Mouse (Mus musculus): ENCODE measurements around the gene Cfd. TPM values are rescaled to one million over a fixed set of nuclear protein-coding genes. Genes with fewer than 3 reads are reported as not detected.
A peak's percentile ranks its signal among the peaks of the same experiment; 100 is the strongest.

Gene Cfd
- not detected in 2 replicates for polyA plus RNA-seq (2016; fragmentation: Nextera tagmentation; extraction: Ambion mirVana)

- Histone ChIP-seq H3K27ac (ENCODE audit: poor library complexity, severe bottlenecking) (no peak within 1 kb of the TSS), H3K4me1 (replicated peaks) (no peaks in the 10 kb centered on the region), H3K9ac (no peak within 1 kb of the TSS), H3K27me3 (replicated peaks) (peaks cover 23% of the 10 kb centered on the region), H3K4me2 (no peak within 1 kb of the TSS), H3K4me3 (no peak within 1 kb of the TSS), H3K36me3 (peaks cover 15% of the 10 kb centered on the region), H3K9me3 (replicated peaks) (no peaks in the 10 kb centered on the region)
- no peak for ATAC-seq (ENCODE audit: insufficient number of reproducible peaks, low FRiP score)
- 42% methylated on average over 5 of the region's 5 CpGs for WGBS
Measured at GRCm38 (mm10) chr10:79890670-79891069, at the start of gene Cfd. Cfd (plus strand) TSS chr10:79890853.

- 67% methylated on average over 3 of the region's 3 CpGs for WGBS
- H3K36me3 ChIP-seq, result no peaks in the 10 kb centered on the region
- H3K4me2 ChIP-seq, result no peak overlapping the region
- ATAC-seq (ENCODE audit: insufficient number of reproducible peaks, low FRiP score), result no peak
- H3K4me1 ChIP-seq (replicated peaks), result peaks cover 36% of the 10 kb centered on the region
- no peak overlapping the region for H3K4me3 ChIP-seq
- no peak overlapping the region for H3K27ac ChIP-seq (ENCODE audit: poor library complexity, severe bottlenecking)
- no peaks in the 10 kb centered on the region for H3K27me3 ChIP-seq (replicated peaks)
- no peaks in the 10 kb centered on the region for H3K9me3 ChIP-seq (replicated peaks)
- H3K9ac ChIP-seq, result no peak overlapping the region
Measured at GRCm38 (mm10) chr10:79842322-79842721, 48.3 kb upstream of the Cfd start.

GRCm38 (mm10) chr10:79843476-79843875, 47.2 kb upstream of the Cfd start:
- no peak overlapping the region for H3K9ac ChIP-seq
- no peak for ATAC-seq (ENCODE audit: insufficient number of reproducible peaks, low FRiP score)
- H3K27ac ChIP-seq (ENCODE audit: poor library complexity, severe bottlenecking), result no peak overlapping the region
- no peaks in the 10 kb centered on the region for H3K27me3 ChIP-seq (replicated peaks)
- no peak overlapping the region for H3K4me2 ChIP-seq
- no peak overlapping the region for H3K4me3 ChIP-seq
- no peaks in the 10 kb centered on the region for H3K36me3 ChIP-seq
- no peaks in the 10 kb centered on the region for H3K9me3 ChIP-seq (replicated peaks)
- WGBS, result 69% methylated on average over 6 of the region's 6 CpGs
- peaks cover 36% of the 10 kb centered on the region for H3K4me1 ChIP-seq (replicated peaks)

GRCm38 (mm10) chr10:79846553-79846952, 44.1 kb upstream of the Cfd start:
- H3K27me3 ChIP-seq (replicated peaks), result no peaks in the 10 kb centered on the region
- no peak for ATAC-seq (ENCODE audit: insufficient number of reproducible peaks, low FRiP score)
- H3K9ac ChIP-seq, result no peak overlapping the region
- no peak overlapping the region for H3K4me2 ChIP-seq
- no peak overlapping the region for H3K4me3 ChIP-seq
- H3K36me3 ChIP-seq, result no peaks in the 10 kb centered on the region
- 45% methylated on average over 5 of the region's 5 CpGs for WGBS
- no peaks in the 10 kb centered on the region for H3K9me3 ChIP-seq (replicated peaks)
- H3K27ac ChIP-seq (ENCODE audit: poor library complexity, severe bottlenecking), result no peak overlapping the region
- H3K4me1 ChIP-seq (replicated peaks), result peaks cover 51% of the 10 kb centered on the region

- no peak for ATAC-seq (ENCODE audit: insufficient number of reproducible peaks, low FRiP score)
- no peak overlapping the region for H3K9ac ChIP-seq
- H3K4me3 ChIP-seq, result no peak overlapping the region
- H3K27me3 ChIP-seq (replicated peaks), result no peaks in the 10 kb centered on the region
- no peak overlapping the region for H3K4me2 ChIP-seq
- 71% methylated on average over 8 of the region's 8 CpGs for WGBS
- no peak overlapping the region for H3K27ac ChIP-seq (ENCODE audit: poor library complexity, severe bottlenecking)
- peaks cover 42% of the 10 kb centered on the region for H3K4me1 ChIP-seq (replicated peaks)
- H3K36me3 ChIP-seq, result no peaks in the 10 kb centered on the region
- no peaks in the 10 kb centered on the region for H3K9me3 ChIP-seq (replicated peaks)
Measured at GRCm38 (mm10) chr10:79849941-79850628, 40.6 kb upstream of the Cfd start.

- peak overlapping the region; percentile 92; the same call in 1 of the 2 replicates for H3K4me3 ChIP-seq
- peak overlapping the region; percentile 99 for H3K4me2 ChIP-seq
- H3K27me3 ChIP-seq (replicated peaks), result no peaks in the 10 kb centered on the region
- peak overlapping the region; percentile 100 for H3K27ac ChIP-seq (ENCODE audit: poor library complexity, severe bottlenecking)
- 82% methylated on average over 3 of the region's 3 CpGs for WGBS
- no peaks in the 10 kb centered on the region for H3K9me3 ChIP-seq (replicated peaks)
- ATAC-seq (ENCODE audit: insufficient number of reproducible peaks, low FRiP score), result no peak
- H3K36me3 ChIP-seq, result peaks cover 5% of the 10 kb centered on the region
- H3K4me1 ChIP-seq (replicated peaks), result peaks cover 42% of the 10 kb centered on the region
- H3K9ac ChIP-seq, result peak overlapping the region; percentile 99
Measured at GRCm38 (mm10) chr10:79851653-79852052, 39.0 kb upstream of the Cfd start.

GRCm38 (mm10) chr10:79852107-79852789, 38.4 kb upstream of the Cfd start:
- Histone ChIP-seq H3K9ac (peak overlapping the region; percentile 99), H3K4me1 (replicated peaks) (peaks cover 46% of the 10 kb centered on the region), H3K4me3 (peak overlapping the region; percentile 92), H3K36me3 (peaks cover 11% of the 10 kb centered on the region), H3K27ac (ENCODE audit: poor library complexity, severe bottlenecking) (peak overlapping the region; percentile 100), H3K9me3 (replicated peaks) (no peaks in the 10 kb centered on the region), H3K4me2 (peak overlapping the region; percentile 99), H3K27me3 (replicated peaks) (no peaks in the 10 kb centered on the region)
- ATAC-seq (ENCODE audit: insufficient number of reproducible peaks, low FRiP score), result no peak
- 54% methylated on average over 9 of the region's 9 CpGs for WGBS

- peak overlapping the region; percentile 100 for H3K27ac ChIP-seq (ENCODE audit: poor library complexity, severe bottlenecking)
- H3K4me3 ChIP-seq, result peak overlapping the region; percentile 92
- H3K4me1 ChIP-seq (replicated peaks), result peaks cover 51% of the 10 kb centered on the region
- H3K9me3 ChIP-seq (replicated peaks), result no peaks in the 10 kb centered on the region
- peaks cover 14% of the 10 kb centered on the region for H3K36me3 ChIP-seq
- ATAC-seq (ENCODE audit: insufficient number of reproducible peaks, low FRiP score), result no peak
- no peaks in the 10 kb centered on the region for H3K27me3 ChIP-seq (replicated peaks)
- H3K4me2 ChIP-seq, result peak overlapping the region; percentile 99
- WGBS, result 29% methylated on average over 8 of the region's 8 CpGs
- peak overlapping the region; percentile 99 for H3K9ac ChIP-seq
Measured at GRCm38 (mm10) chr10:79852827-79853226, 37.8 kb upstream of the Cfd start.

- peak overlapping the region; percentile 92 for H3K4me3 ChIP-seq
- H3K27me3 ChIP-seq (replicated peaks), result no peaks in the 10 kb centered on the region
- peaks cover 57% of the 10 kb centered on the region for H3K4me1 ChIP-seq (replicated peaks)
- peak; percentile 60 for ATAC-seq (ENCODE audit: insufficient number of reproducible peaks, low FRiP score)
- under 1% methylated on average over 15 of the region's 15 CpGs for WGBS
- H3K9ac ChIP-seq, result peak overlapping the region; percentile 99
- peak overlapping the region; percentile 100 for H3K27ac ChIP-seq (ENCODE audit: poor library complexity, severe bottlenecking)
- peaks cover 17% of the 10 kb centered on the region for H3K36me3 ChIP-seq
- no peaks in the 10 kb centered on the region for H3K9me3 ChIP-seq (replicated peaks)
- peak overlapping the region; percentile 99 for H3K4me2 ChIP-seq
Measured at GRCm38 (mm10) chr10:79853392-79853791, 37.3 kb upstream of the Cfd start.

GRCm38 (mm10) chr10:79853860-79854795, 36.5 kb upstream of the Cfd start, which contains the start of gene Ptbp1:
Ptbp1 (plus strand) TSS chr10:79854427.
- Histone ChIP-seq H3K4me1 (replicated peaks) (peaks cover 64% of the 10 kb centered on the region), H3K36me3 (peaks cover 24% of the 10 kb centered on the region), H3K9me3 (replicated peaks) (no peaks in the 10 kb centered on the region), H3K27me3 (replicated peaks) (no peaks in the 10 kb centered on the region), H3K4me2 (peak within 1 kb of the TSS; percentile 99), H3K9ac (peak within 1 kb of the TSS; percentile 99), H3K4me3 (peak within 1 kb of the TSS; percentile 92), H3K27ac (ENCODE audit: poor library complexity, severe bottlenecking) (peak within 1 kb of the TSS; percentile 100)
- peak; percentile 92 for ATAC-seq (ENCODE audit: insufficient number of reproducible peaks, low FRiP score)
- WGBS, result under 1% methylated on average over 75 of the region's 75 CpGs

All from heart, embryonic 12.5 days (tissue).